Mouse (Mus musculus) T-helper 2 cell (primary cell): ENCODE results near the gene Nxpe5.
"Not testable (repeated sequence)": the region's sequence is repeated elsewhere in the genome, so short reads cannot be mapped to it uniquely, and the experiment has no call there.

ENCODE experiments used
- in situ Hi-C: fragments of 300-600 bp; cut with MboI, MseI; formaldehyde crosslinking; loops from one replicate; pipeline ENCODE4 v1.15.1; 2025; ENCODE audit warnings: high pct_unique_total_duplicates

The Nxpe5 gene

DNA sequence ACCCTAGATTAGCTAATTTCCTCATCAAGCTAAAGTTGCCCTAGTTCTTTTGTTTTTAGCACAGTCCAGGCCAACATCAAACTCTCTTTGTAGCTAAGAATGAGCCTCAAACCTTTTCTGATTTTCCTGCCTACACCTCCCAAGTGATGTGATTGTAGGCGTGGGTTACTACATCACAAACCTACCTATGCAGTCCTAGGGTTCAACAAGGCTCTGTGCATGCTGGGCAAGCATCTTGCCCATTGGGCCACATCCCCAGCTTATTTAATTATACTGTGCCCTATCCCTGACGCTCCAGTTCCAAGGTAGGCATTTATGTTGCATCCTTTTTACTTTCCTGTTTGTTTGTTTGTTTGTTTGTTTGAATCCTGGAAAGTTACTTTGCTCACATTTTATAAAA lies at the start of gene Nxpe5:
TSS of gene Nxpe5 (plus strand) at position 199 of the 400 bp plus-strand sequence.
- in situ Hi-C loops = loop anchor here (10.0 kb wide), 1 partner anchor 429 kb away; no protein-coding TSS in a partner anchor

DNA sequence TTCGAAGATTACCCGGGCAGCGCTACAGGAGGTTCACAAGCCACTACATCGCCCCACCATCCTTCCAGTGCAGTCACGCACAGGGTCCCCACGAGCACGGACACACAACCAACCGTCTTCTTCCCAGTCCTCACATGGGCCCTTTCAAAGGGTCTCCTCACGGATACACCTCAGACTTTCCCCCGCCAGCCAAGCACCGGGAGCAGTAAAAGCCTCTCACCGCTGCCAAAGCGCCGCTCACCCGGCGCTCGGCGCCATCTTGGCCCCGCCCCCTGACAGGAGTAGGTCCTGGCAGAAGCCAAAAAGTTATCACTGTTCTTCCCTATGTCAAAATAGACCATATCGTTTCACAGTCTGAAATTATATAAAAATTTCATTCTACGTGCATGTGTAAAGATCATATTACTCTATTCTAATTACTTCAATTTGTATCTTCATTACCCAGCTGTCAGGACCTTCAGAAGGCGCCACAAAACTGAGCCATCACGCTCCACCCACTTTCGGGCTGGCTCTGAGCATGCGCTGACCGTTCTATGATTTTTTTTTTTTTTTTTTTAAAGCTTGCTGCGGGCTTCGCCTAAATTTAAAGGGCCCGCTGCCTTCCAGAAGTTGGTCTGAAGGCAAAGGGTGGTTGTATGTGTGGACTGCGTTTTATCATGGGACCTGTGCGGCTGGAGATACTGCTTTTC lies 38.6 kb upstream of the Nxpe5 start, which contains the start of the genes Taf6 and Cnpy4:
TSS of gene Taf6 (minus strand) at position 502 of the 689 bp plus-strand sequence.
TSS of gene Cnpy4 (plus strand) at position 536 of the 689 bp plus-strand sequence.
- in situ Hi-C loops = no loop called here

- in situ Hi-C loops = no loop called here
Measured at GRCm38 (mm10) chr5:138187661-138188306, 37.9 kb upstream of the Nxpe5 start.

- in situ Hi-C loops = no loop called here
Measured at GRCm38 (mm10) chr5:138193771-138194727, 31.6 kb upstream of the Nxpe5 start, which contains the start of gene Mblac1. Gene Mblac1, plus strand, starts transcription at chr5:138194314.

DNA sequence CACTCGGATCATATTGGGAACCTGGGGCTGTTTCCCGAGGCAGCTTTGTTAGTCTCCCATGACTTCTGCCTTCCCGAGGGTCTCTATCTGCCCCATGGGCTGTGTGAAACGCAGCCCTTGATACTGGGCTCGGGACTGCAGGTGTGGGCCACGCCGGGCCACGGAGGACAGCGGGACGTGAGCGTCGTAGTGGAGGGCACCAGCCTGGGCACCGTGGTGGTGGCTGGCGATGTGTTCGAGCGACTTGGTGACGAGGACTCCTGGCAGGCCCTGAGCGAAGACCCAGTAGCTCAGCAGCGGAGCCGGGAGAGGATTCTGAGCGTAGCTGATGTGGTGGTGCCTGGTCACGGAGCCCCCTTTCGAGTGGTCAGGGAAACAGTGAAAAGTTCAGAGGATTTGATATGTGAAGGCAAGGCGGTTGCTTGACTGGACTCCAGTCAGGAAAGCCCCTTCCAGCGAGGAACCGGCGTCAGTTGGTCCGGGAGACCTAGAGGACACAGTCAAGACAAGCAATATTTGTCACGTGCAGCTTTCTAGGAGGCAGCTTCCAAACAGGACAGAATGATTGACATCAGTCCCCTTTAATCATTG lies 30.8 kb upstream of the Nxpe5 start:
- in situ Hi-C loops = no loop called here

DNA sequence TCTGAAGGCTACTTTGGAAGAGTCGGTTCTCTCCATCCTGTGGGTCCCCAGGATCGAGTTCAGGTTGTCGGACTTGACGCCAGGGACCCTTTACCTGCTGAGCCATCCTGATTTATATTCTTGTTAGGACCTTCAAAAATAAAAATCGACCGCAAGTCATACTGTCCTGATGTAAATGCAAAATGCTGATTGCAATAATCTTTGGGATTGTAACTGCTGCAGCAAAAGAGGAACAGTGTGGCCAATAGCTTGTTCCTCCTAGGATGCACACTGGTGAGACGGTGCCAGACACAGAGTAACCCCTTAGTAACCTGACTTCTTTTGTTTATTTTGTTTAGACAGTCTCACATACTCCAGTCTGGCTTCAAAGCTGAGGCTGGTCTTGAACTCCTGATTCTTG lies 30.2 kb upstream of the Nxpe5 start:
- in situ Hi-C loops = no loop called here

- in situ Hi-C loops = no loop called here
Measured at GRCm38 (mm10) chr5:138199576-138199975, 26.1 kb upstream of the Nxpe5 start.

DNA sequence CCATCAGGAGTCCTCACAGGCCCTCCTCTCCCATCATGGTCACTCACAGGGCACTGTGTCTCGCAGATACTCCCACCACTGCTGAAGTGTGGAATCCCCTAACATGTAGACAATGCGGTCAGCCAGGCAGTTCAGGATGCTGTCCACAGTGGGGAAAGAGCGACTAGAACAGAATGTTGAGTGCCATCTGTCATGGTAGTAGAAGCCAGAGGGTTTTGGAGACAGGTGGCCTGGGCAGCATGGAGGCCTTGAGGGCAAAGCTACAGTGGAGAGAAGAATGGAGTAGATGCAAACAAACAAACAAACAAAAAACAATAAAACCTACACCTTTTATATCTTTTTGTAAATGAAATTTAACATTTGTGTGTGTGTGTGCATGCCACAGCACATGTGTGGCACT lies 23.6 kb upstream of the Nxpe5 start:
- in situ Hi-C loops = no loop called here

DNA sequence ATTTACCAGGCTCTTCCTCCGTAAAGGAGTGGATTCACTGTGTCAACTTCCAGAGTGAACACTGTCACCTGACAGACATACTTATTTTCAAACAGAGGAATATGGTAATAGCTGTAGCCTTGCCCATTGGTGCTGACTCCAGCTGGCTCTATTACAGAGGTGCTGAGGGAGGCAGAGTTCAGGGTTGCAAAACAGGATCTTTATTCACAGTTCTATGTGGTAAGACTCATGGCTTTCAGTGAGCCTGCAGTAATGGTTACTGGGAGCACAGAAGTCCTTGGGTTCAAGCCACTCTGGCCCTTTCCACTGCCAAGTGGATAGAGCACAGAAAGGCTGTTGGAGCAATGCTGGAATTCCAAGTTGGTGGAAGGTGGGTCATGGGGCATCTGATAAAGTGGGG lies 18.4 kb upstream of the Nxpe5 start:
- in situ Hi-C loops = no loop called here

DNA sequence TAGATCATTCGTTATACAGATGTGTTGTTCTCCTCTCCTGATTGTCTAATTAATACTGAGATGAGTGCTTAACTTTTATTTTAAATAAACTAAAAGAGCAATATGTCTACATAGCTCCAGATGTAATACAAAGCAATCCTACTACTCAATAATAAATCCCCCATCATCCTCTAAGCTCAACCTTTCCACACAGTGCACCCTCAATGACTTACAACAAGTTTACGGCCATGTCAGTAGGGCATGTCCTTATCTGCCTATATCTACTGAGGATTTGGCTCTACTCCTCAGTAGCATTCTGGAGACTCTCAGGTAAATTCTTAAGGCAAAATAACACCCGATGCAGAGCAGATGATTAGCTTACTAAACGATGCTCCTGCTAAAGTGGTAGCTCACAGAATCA lies 17.8 kb upstream of the Nxpe5 start:
- in situ Hi-C loops = no loop called here

DNA sequence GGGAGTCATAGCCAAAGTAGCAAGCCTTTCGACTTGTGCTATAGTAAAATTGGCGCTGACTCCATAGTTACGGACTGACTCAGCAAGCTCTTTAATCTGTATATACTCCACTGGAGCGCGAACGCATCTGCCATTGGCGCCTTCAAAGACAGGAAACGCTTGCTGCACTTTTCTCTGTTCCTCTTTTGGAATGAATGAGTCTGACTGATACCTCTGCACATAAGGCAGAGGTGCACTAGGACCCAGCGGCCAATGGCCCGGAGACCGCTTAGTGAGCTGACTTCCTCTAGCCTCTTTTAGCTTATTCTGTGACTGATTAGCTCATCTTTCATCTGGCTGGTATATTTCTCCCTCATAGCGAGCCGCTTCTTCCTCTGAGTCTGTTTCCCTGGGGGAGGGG lies 9.1 kb upstream of the Nxpe5 start:
- in situ Hi-C loops = not testable (repeated sequence)

DNA sequence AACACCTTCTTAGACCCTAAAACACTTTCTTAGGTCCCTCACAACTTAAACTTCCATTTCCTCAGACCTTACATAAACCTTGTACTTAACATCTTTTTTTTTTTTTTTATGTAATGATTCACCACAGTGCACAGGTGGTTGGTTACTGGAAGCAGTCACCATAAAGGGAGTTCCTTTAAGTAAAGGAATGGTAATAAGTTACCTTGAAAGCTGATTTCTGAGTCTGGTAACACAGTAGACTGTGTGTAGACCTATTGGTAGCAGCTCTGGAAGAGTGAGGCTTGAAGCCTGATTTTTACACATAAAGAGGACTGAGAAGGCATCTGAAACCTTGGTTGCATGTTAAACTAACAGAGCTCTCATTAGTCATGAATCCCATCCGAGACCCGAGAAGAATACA lies 5.8 kb upstream of the Nxpe5 start:
- in situ Hi-C loops = loop anchor here (10.0 kb wide), 1 partner anchor 435 kb away; no protein-coding TSS in a partner anchor

GRCm38 (mm10) chr5:138222111-138222510 lies 3.6 kb upstream of the Nxpe5 start:
- in situ Hi-C loops = loop anchor here (10.0 kb wide), 1 partner anchor 433 kb away; no protein-coding TSS in a partner anchor

- in situ Hi-C loops = loop anchor here (10.0 kb wide), 1 partner anchor 432 kb away; no protein-coding TSS in a partner anchor
Measured at GRCm38 (mm10) chr5:138223287-138223686, 2.4 kb upstream of the Nxpe5 start.

GRCm38 (mm10) chr5:138226491-138226890 lies 793 bp downstream of the Nxpe5 start:
- in situ Hi-C loops = loop anchor here (10.0 kb wide), 1 partner anchor 428 kb away; no protein-coding TSS in a partner anchor

- in situ Hi-C loops = loop anchor here (10.0 kb wide), 1 partner anchor 427 kb away; no protein-coding TSS in a partner anchor
Measured at GRCm38 (mm10) chr5:138227367-138227766, 1.7 kb downstream of the Nxpe5 start.

DNA sequence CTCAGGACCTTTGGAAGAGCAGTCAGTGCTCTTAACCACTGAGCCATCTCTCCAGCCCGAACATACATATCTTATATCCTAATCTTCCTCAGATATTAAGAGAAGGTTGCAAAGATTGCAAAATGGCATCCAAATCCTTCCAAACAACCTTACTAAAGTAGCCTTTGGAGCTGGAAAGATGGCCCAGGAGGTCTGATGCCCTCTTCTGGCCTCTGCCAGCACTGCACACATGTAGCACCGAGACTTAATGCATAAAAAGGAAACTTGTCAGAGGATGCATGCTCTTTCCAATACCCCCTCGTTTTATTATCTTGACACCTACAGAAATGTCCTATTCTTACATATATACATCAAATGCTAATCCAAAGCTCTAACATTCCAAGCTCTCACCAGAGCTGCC lies 2.3 kb downstream of the Nxpe5 start:
- in situ Hi-C loops = loop anchor here (10.0 kb wide), 1 partner anchor 427 kb away; no protein-coding TSS in a partner anchor

DNA sequence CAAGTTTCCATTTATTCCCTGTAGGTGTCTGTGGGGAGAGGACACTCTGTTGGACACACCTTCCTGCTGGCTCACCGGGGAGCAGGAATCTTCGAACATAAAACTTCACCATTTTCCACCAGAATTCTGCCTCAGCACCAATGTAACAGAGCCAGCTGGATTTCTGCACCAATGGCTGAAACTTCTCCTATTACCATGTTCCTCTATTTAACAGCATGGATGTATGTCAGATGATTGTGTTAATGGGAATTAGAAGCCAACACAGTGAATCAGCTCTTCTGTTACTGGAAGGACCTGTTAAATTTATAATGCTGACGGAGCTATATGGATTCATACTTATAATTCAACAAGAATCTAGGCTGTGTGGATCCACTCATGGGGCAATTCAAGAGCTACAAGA lies 3.8 kb downstream of the Nxpe5 start:
- in situ Hi-C loops = loop anchor here (10.0 kb wide), 1 partner anchor 425 kb away; no protein-coding TSS in a partner anchor

- in situ Hi-C loops = loop anchor here (10.0 kb wide), 1 partner anchor 1439 kb away; no protein-coding TSS in a partner anchor
Measured at GRCm38 (mm10) chr5:138233778-138234177, 8.1 kb downstream of the Nxpe5 start.

DNA sequence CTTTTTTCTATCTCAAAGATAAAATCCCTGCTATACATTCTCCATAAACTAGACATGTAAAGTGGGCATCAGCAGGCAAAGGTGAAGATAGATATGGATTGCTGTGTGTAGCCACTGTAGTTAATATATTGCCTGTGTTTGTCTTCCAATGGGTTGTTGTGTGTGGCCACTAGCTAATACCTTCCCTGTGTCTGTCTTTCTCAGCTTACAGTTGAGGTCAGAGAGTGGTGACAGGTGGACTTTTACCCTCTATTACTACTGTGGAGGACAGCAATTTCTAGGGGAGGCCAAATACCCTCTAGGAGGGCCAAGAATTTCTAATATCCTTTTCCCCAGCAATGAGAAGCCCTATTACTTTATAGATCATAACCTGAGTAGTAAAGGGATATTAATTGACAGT lies 8.5 kb downstream of the Nxpe5 start:
- in situ Hi-C loops = loop anchor here (10.0 kb wide), 1 partner anchor 1439 kb away; no protein-coding TSS in a partner anchor

DNA sequence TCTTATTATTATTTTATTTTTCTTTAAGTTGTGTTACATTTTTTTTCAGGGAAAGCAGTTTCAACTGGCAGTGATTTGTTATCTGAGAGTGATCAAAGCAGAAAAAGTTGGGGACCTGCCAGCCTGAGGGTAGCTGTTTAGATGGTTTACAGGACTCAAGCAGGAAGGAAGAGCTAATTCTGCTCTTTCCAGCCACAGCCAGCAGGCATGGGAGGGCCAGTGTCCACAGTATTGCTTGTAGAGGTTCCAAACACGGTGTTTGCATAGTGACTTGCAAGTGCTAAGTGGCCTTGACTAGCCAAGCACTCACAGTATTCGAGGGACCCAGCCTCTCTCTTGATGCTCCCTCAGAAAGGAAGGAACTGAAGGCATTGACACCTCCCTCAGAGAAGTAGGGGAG lies 15.8 kb downstream of the Nxpe5 start:
- in situ Hi-C loops = no loop called here
